Mouse (Mus musculus) liver, embryonic 11.5 days (tissue): ENCODE measurements around the gene Sept8. TPM values are rescaled to one million over a fixed set of nuclear protein-coding genes. Genes with fewer than 3 reads are reported as not detected.
A peak's percentile ranks its signal among the peaks of the same experiment; 100 is the strongest.

Experiments
- ATAC-seq: fragments of 200-750 bp; cut with Nextera tagmentation; replicated peaks from 2 replicates; pipeline ENCODE4 v1.8.0; 2017; ENCODE audit warnings: moderate number of reproducible peaks, mild to moderate bottlenecking, moderate TSS enrichment, moderate library complexity; ENCODE audit not compliant: low FRiP score
- DNase-seq: peaks from one replicate; pipeline ENCODE4 v3.0.0-alpha.2; 2017; ENCODE audit warnings: low spot score
- H3K27ac ChIP-seq: fragments of 300-500 bp; sonication (generic); 2 replicates; pipeline ENCODE4 v1.5.1; 2014; ENCODE audit warnings: mild to moderate bottlenecking, low read depth, low read length, control low read depth
- H3K27me3 ChIP-seq: fragments of 300-500 bp; sonication (generic); replicated peaks from 2 replicates; pipeline ENCODE4 v1.6.1; 2014; ENCODE audit warnings: low read length, mixed read lengths; ENCODE audit not compliant: control insufficient read depth, insufficient read depth
- H3K36me3 ChIP-seq: fragments of 300-500 bp; sonication (generic); 2 replicates; pipeline ENCODE4 v1.6.1; 2014; ENCODE audit warnings: mild to moderate bottlenecking, low read length, moderate library complexity, mixed read lengths; ENCODE audit not compliant: control insufficient read depth, insufficient read depth
- H3K4me1 ChIP-seq: fragments of 300-500 bp; sonication (generic); replicated peaks from 2 replicates; pipeline ENCODE4 v1.6.1; 2014; ENCODE audit warnings: low read length, mixed read lengths; ENCODE audit not compliant: control insufficient read depth, insufficient read depth
- H3K4me2 ChIP-seq: fragments of 300-500 bp; sonication (generic); 2 replicates; pipeline ENCODE4 v1.6.1; 2014; ENCODE audit warnings: mild to moderate bottlenecking, control low read depth, moderate library complexity
- H3K4me3 ChIP-seq: fragments of 300-500 bp; sonication (generic); 2 replicates; pipeline ENCODE4 v1.5.1; 2014; ENCODE audit warnings: low read depth, low read length, control low read depth
- H3K9ac ChIP-seq: fragments of 300-500 bp; sonication (generic); 2 replicates; pipeline ENCODE4 v1.6.1; 2014; ENCODE audit warnings: low read depth, low read length, control low read depth
- H3K9me3 ChIP-seq: fragments of 300-500 bp; sonication (generic); 2 replicates; pipeline ENCODE4 v1.6.1; 2016; ENCODE audit warnings: low read length, inconsistent platforms, mixed read lengths; ENCODE audit not compliant: control insufficient read depth
- WGBS: fragments of 180-500 bp; shearing (Covaris S2); extraction: QIAGEN DNeasy Blood & Tissue Kit; methylation state at CpG from one replicate; pipeline ENCODE4 v1.1.7; 2014; 5-methylcytosine and 5-hydroxymethylcytosine counted together
- polyA plus RNA-seq: library from polyadenylated mRNA; unstranded; fragments of >200 nt; fragmentation: Nextera tagmentation; extraction: Ambion mirVana; gene quantifications from 2 replicates; pipeline ENCODE4 v1.2.1, GENCODE M21; 2014

Gene Sept8
- polyA plus RNA-seq, 1 experiment from 2014 or later: 43.4 TPM

- ATAC-seq (peak; percentile 66), DNase-seq (no peak)
- Histone ChIP-seq H3K27ac (no peak overlapping the region), H3K9ac (no peak overlapping the region), H3K4me1 (peaks cover 7% of the 10 kb centered on the region), H3K4me2 (peak overlapping the region; percentile 33), H3K9me3 (no peaks in the 10 kb centered on the region), H3K27me3 (no peaks in the 10 kb centered on the region), H3K4me3 (no peak overlapping the region), H3K36me3 (no peaks in the 10 kb centered on the region)
- 60% methylated on average over 2 of the region's 2 CpGs for WGBS
These were observed 42.9 kb downstream of the Sept8 start for GRCm38 (mm10) chr11:53561986-53562385.

- H3K27me3 ChIP-seq: no peaks in the 10 kb centered on the region
- WGBS: 85% methylated on average over 4 of the region's 4 CpGs
- peak overlapping the region; percentile 58; the same call in 1 of the 2 replicates for H3K9ac ChIP-seq
- ATAC-seq (no peak), DNase-seq (no peak)
- H3K9me3 ChIP-seq: no peaks in the 10 kb centered on the region
- peak overlapping the region; percentile 85 for H3K4me2 ChIP-seq
- no peaks in the 10 kb centered on the region for H3K36me3 ChIP-seq
- no peak overlapping the region for H3K27ac ChIP-seq
- H3K4me3 ChIP-seq: peak overlapping the region; percentile 79
- H3K4me1 ChIP-seq: peaks cover 10% of the 10 kb centered on the region
These were observed 47.6 kb downstream of the Sept8 start for GRCm38 (mm10) chr11:53566646-53567045.

- no peak within 1 kb of the TSS for H3K27ac ChIP-seq
- H3K27me3 ChIP-seq: no peaks in the 10 kb centered on the region
- ATAC-seq (peak; percentile 97), DNase-seq (peak; percentile 93)
- H3K4me2 ChIP-seq: peak within 1 kb of the TSS; percentile 85
- H3K4me3 ChIP-seq: peak within 1 kb of the TSS; percentile 79
- no peaks in the 10 kb centered on the region for H3K9me3 ChIP-seq
- H3K4me1 ChIP-seq: peaks cover 4% of the 10 kb centered on the region
- 1% methylated on average over 69 of the region's 69 CpGs for WGBS
- H3K9ac ChIP-seq: peak within 1 kb of the TSS; percentile 58
- no peaks in the 10 kb centered on the region for H3K36me3 ChIP-seq
These were observed 48.4 kb downstream of the Sept8 start, which contains the start of gene Kif3a for GRCm38 (mm10) chr11:53567224-53568014. Gene Kif3a (plus strand): TSS chr11:53567379.

GRCm38 (mm10) chr11:53580562-53580961, 61.5 kb downstream of the Sept8 start:
- no peaks in the 10 kb centered on the region for H3K4me1 ChIP-seq
- H3K4me3 ChIP-seq: no peak overlapping the region
- H3K27me3 ChIP-seq: no peaks in the 10 kb centered on the region
- no peak overlapping the region for H3K4me2 ChIP-seq
- no peak overlapping the region for H3K27ac ChIP-seq
- no peak overlapping the region for H3K9ac ChIP-seq
- WGBS: 95% methylated on average over 3 of the region's 3 CpGs
- H3K36me3 ChIP-seq: peaks cover 8% of the 10 kb centered on the region
- no peak for ATAC-seq
- DNase-seq: no peak
- no peaks in the 10 kb centered on the region for H3K9me3 ChIP-seq

- Histone ChIP-seq H3K4me2 (no peak overlapping the region), H3K4me1 (no peaks in the 10 kb centered on the region), H3K27me3 (no peaks in the 10 kb centered on the region), H3K9ac (no peak overlapping the region), H3K36me3 (peaks cover 8% of the 10 kb centered on the region), H3K9me3 (no peaks in the 10 kb centered on the region), H3K27ac (no peak overlapping the region), H3K4me3 (no peak overlapping the region)
- ATAC-seq (no peak), DNase-seq (no peak)
- WGBS: 83% methylated on average over 10 of the region's 10 CpGs
These were observed 64.1 kb downstream of the Sept8 start for GRCm38 (mm10) chr11:53583151-53583550.

GRCm38 (mm10) chr11:53584849-53585248, 65.8 kb downstream of the Sept8 start:
- no peak for DNase-seq

GRCm38 (mm10) chr11:53585510-53585909, 66.5 kb downstream of the Sept8 start:
- H3K27me3 ChIP-seq: no peaks in the 10 kb centered on the region
- 88% methylated on average over 6 of the region's 6 CpGs for WGBS
- H3K4me1 ChIP-seq: no peaks in the 10 kb centered on the region
- peaks cover 9% of the 10 kb centered on the region for H3K36me3 ChIP-seq
- H3K9ac ChIP-seq: no peak overlapping the region
- ATAC-seq: no peak
- no peak for DNase-seq
- no peak overlapping the region for H3K27ac ChIP-seq
- H3K9me3 ChIP-seq: no peaks in the 10 kb centered on the region
- H3K4me3 ChIP-seq: no peak overlapping the region
- H3K4me2 ChIP-seq: no peak overlapping the region

More at GRCm38 (mm10) chr11:53584849-53585248, 65.8 kb downstream of the Sept8 start:
- Histone ChIP-seq H3K9ac (no peak overlapping the region), H3K4me2 (no peak overlapping the region), H3K36me3 (peaks cover 12% of the 10 kb centered on the region), H3K27ac (no peak overlapping the region), H3K9me3 (no peaks in the 10 kb centered on the region), H3K4me3 (no peak overlapping the region), H3K27me3 (no peaks in the 10 kb centered on the region), H3K4me1 (no peaks in the 10 kb centered on the region)
- 60% methylated on average over 3 of the region's 3 CpGs for WGBS
- no peak for ATAC-seq

- H3K9me3 ChIP-seq: no peaks in the 10 kb centered on the region
- no peak overlapping the region for H3K4me3 ChIP-seq
- 88% methylated on average over 8 of the region's 8 CpGs for WGBS
- no peak for DNase-seq
- H3K36me3 ChIP-seq: peaks cover 7% of the 10 kb centered on the region
- H3K27me3 ChIP-seq: no peaks in the 10 kb centered on the region
- no peak for ATAC-seq
- H3K4me1 ChIP-seq: no peaks in the 10 kb centered on the region
- H3K4me2 ChIP-seq: no peak overlapping the region
- no peak overlapping the region for H3K9ac ChIP-seq
- H3K27ac ChIP-seq: no peak overlapping the region
These were observed 69.2 kb downstream of the Sept8 start for GRCm38 (mm10) chr11:53588279-53588678.

- peak overlapping the region; percentile 58 for H3K4me2 ChIP-seq
- H3K36me3 ChIP-seq: peaks cover 9% of the 10 kb centered on the region; the same call in 1 of the 2 replicates
These were observed 71.3 kb downstream of the Sept8 start for GRCm38 (mm10) chr11:53590368-53590768.

More at GRCm38 (mm10) chr11:53590368-53590768, 71.3 kb downstream of the Sept8 start:
- H3K27ac ChIP-seq: no peak overlapping the region
- H3K4me3 ChIP-seq: no peak overlapping the region
- peak; percentile 69 for DNase-seq
- no peaks in the 10 kb centered on the region for H3K27me3 ChIP-seq
- 27% methylated on average over 15 of the region's 15 CpGs for WGBS
- no peaks in the 10 kb centered on the region for H3K9me3 ChIP-seq
- no peaks in the 10 kb centered on the region for H3K4me1 ChIP-seq
- peak; percentile 62; the same call in 1 of the 2 replicates for ATAC-seq
- no peak overlapping the region for H3K9ac ChIP-seq
